Mouse (Mus musculus) spleen, postnatal 14 days (tissue): ENCODE measurements at regions not wholly inside any gene's neighbourhood (a gene's known extent, or its start where the extent isn't known, plus 50 kb on each side); places are given as distances from the start of the nearest gene placed in this dataset.

ENCODE experiments used
- DNase-seq, 2 experiments: peaks; one replicate each; pipeline ENCODE4 v3.0.0; 2021 to 2022; ENCODE audit warnings: low spot score in 2 of 2

- no peak for DNase-seq
Measured at GRCm38 (mm10) chr12:25393501-25393900, 296.6 kb upstream of the Id2 start.

GRCm38 (mm10) chr12:25389202-25389601, 292.3 kb upstream of the Id2 start:
- no peak for DNase-seq

- no peak for DNase-seq
Measured at GRCm38 (mm10) chr12:25387791-25388280, 290.9 kb upstream of the Id2 start.

GRCm38 (mm10) chr12:25382961-25383360, 286.0 kb upstream of the Id2 start:
- DNase-seq, result no peak

GRCm38 (mm10) chr12:25382475-25382874, 285.5 kb upstream of the Id2 start:
- no peak for DNase-seq

DNA sequence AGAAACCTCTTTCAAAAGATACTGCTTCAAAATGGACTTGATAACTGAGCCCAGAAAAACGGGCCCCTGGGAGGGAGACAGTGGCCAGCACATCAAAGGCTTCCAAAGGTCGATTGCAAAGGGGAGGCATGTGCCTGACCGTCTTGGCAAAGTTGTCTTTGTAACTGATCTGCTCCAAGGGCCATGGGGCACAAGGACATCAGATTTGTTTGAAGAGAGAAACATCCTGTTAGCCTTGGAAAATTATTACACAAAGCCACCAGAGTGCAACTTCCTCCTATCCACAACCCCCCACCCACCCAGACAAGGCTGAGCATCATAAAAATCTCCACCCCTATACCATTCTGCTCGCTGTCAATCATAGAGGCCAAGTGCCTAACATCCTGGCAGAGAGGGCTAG, 284.7 kb upstream of the Id2 start:
- DNase-seq, result no peak

GRCm38 (mm10) chr12:25379996-25380395, 283.1 kb upstream of the Id2 start:
- no peak for DNase-seq

DNA sequence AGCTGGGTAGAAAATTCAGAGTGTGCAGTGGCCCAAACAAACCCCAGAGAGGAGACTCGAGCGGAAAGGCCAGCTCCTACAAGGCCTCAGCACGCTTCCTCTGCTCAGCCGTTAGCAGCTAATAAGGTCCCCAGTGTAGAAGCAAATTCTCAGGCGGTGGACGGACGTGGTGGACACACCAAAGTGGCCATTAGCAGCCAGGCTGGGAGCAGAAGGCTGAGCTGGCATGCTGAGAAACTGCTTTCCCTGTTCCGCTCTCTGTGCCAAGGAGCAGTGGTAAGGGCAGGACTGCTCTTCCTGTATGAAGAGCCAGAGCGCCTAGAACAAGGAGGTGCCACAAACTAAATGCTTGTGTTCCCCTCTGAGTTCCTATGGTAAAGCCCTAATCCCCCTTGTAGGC, 282.1 kb upstream of the Id2 start:
- no peak for DNase-seq

DNA sequence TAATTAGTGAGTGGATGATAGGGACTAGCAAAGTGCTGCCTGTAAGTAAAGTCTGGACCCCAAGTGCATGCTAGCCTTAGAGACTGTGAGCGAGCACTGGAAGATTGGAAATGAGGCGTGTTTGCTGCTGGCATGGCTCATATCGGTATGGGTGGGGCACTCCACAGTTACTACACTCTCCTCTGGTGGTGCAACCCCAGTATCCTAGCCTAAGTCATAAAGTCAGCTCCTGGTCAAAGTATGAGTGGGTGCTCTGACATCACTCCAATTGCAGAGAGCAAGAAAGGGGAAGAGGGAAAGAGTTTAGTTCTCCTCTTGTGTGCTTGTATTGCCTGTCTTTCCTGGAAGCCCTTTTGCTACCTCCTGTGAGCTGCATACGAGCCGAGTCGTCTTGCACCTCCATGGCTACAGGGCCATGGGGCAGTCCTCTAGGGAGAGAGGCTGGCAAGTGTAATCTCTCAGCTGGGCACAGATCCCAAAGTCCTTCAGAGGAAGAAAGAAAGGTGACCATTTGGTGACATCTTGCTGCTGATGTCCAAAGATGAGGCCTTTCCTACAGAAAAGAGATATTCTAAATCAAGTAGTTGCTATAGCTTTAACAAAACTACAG, 281.2 kb upstream of the Id2 start:
- DNase-seq, result no peak

DNA sequence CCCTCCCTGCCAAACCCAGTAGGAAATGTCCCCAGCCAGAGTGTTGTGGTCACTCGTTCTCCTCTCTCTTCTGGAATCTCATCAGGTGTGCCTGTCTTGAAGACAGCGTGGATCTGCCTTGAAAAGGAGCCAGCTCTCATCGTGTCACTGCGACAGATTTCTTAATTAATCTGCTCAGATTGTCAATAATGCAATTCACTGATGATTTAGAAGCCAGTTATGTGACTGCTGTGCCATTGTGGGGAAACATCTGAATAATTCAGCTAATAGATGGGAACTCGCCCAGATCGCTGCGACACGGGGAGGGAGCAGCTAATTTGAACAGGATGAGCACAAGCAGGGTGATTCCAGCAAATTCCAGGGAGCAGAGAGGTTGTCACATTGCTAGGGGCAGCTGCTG, 279.5 kb upstream of the Id2 start:
- DNase-seq, result no peak

DNA sequence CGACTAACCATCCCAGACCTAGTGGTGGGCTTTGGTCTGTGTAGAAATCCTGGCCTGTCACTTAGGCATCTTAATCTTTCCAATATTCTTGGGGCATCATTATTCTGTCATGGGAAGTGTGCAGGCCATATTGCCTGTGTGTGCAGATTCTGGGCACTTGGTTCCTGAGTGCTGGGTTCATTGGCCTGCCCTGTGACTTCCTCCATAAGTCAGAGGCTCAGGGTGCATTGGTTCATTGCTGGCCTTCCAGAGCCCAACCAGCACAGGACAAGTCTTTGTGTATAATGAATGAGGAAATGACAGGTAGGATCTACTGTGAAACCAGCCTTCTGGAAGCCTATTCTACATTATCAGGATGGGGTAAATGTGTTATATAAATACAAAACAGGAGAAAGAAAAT, 270.6 kb upstream of the Id2 start:
- DNase-seq, result no peak

- DNase-seq, result no peak
Measured at GRCm38 (mm10) chr12:25365600-25366267, 268.8 kb upstream of the Id2 start.

DNA sequence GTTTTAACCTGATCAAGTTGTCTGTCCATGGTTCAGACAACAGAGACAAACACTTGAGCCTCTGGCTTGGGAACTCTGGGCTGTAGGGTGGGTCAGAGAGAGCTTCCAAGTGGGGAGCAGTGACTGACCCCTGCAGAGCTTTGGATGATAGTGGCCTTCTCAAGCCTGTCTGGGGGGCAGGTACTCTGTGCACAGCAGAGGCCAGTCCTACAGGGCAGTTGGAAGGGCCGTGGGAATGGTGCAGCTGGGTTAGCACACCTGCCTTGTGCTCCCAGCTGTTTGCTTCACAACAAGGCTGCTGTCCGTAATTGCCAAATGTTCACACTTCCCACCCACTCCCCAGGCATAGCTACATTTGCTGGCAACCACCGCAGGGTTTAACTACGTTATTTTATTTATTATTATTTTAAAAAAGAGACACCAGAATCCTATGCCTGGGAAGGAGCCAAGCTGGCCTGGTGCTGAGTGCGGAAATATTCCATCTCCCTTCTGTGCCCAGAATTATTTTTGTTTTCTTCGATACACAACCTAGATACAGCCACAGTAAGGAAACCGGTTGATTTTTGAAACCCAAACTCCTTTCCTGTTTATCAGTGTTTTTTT, 268.1 kb upstream of the Id2 start:
- DNase-seq, result no peak

DNA sequence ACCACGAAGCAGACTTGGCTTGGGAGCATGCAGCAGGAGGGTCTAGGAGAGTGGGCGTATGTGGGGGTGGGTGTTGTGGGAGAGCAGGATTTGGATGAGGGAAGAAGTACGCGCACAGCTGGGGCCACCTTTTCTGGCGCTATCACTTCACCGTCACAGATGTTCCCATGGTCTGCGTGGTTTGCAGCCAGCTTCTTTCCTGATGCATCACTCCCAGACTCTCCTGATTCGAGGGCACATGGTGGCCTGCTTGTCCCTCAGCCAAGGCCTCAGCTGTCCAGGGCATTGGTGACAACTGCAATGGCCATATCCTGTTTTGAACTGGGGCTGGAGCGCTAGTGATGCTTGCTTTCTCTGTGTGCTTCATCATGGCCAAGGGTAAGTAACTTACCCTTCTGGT, 266.9 kb upstream of the Id2 start:
- DNase-seq, result no peak

DNA sequence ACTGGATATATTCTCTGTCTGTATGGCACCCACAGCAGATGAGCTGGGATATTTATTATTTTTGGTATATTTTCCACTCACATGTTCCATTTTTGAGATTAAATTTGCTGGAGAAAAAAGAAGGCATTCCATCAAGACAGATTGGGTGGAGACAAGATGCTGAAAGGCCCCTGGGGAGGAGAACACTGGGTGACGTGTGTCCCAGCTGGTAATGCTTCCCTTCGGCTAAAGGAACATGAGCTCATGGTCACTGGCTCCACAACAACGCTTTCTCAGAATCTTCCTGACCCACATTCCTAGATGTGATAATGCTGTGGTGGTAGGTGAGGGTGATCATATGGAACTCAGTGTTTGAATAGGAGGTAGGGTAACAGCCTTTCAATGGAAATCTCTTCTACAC, 266.4 kb upstream of the Id2 start:
- DNase-seq, result no peak

DNA sequence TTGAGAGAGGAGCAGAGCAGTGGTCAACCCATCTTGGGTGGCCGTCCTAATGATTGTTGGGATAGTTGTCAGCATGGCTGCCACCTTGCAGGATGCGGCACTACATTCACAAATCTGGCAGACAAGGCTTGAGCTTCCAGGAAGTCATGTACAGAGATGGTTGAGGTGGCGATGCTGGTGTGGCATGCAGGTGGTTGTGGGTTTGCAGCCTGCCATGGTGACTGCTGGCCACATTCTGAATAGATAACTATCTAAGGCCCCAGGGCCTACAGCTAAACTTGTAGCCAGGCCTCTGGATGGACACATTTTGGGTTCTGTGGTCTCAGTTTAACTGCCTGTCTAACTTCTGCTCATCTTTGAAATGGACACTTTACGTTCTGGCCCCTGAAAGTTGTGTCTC, 265.8 kb upstream of the Id2 start:
- DNase-seq, result no peak

GRCm38 (mm10) chr12:25360726-25361125, 263.8 kb upstream of the Id2 start:
- no peak for DNase-seq

GRCm38 (mm10) chr12:25359931-25360330, 263.0 kb upstream of the Id2 start:
- DNase-seq, result no peak

DNA sequence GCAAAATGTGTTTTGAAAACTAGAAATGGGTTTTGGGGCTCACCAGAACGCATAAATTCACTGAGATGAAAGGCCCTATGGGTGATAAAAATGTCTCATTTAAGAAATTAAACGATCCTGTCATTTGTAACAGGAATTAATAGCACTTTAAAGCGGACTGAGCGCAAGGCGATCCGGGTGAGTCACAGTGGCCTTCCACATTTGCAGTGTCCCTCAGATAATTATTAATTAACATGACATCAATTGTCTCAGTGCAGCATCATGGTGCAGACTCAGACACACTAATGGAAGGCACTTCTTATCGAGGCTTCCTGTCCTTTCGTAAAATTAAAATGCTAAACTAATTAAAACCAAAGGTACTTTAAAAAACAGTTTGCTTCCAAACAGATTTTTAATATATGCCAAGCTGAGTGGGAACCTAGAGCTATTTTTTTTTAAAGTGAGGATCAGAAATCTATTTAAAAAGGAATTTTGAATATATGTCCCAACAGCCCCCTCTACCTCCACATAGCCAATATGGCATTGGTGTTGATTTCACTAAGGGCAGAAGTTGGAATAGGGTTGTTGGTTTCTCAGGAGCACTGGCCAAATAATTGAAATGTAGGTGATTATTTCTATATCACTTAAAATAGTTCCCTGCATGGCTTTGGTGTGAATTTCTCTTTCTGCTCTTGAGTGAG, 262.0 kb upstream of the Id2 start:
- DNase-seq, result no peak

DNA sequence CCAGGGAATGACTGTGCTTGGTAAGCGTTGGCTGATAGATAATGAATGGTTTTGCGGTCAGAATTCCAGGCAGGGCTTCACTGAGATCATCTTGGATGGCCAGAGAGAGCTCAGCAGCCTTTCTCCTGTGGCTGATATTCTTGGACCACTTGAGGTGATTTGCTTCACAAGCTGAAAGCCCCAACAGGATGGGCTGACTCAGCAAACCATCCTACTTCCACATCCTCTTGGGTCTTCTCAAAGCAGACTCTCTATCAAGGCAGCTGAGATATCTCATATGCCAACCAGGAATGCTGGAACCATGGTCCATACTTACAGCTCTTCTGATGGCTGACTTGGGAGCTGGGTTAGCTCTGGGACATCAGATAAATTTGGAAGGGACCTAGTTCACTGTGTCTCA, 259.8 kb upstream of the Id2 start:
- DNase-seq, result no peak

- DNase-seq, result no peak
Measured at GRCm38 (mm10) chr12:25355217-25355616, 258.3 kb upstream of the Id2 start.

- DNase-seq, result no peak
Measured at GRCm38 (mm10) chr12:25353402-25353896, 256.5 kb upstream of the Id2 start.

DNA sequence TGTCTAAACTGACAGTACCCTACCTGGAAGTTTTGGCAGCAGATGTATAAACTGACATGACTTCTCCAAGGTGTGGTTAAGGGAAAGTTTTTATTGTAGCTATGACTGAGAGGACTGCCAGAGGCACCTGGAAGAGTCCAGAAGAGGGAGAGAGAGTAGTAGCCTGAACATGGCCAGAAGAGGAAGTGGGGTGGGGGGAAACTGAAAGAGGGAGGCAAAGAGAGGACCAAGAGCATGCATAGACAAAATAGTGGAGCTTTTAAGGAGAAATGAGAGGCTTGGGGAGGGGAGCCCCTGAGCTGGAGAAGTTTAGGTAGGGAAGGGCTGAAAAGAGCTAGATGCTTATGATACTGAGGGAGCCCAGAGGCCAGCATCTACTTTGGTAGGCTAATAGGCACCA, 255.2 kb upstream of the Id2 start:
- no peak for DNase-seq
